Mouse (Mus musculus) brain, embryonic 14.5 days (tissue): Measurements from ENCODE around the gene Gbp8.
"Not testable (repeated sequence)": the region's sequence is repeated elsewhere in the genome, so short reads cannot be mapped to it uniquely, and the experiment has no call there.

Experiments
- CTCF ChIP-seq: fragments of 200-500 bp; IDR thresholded peaks from 2 replicates; pipeline ENCODE4 v1.5.1; 2012; ENCODE audit warnings: inconsistent platforms, mild to moderate bottlenecking, moderate library complexity, borderline replicate concordance; ENCODE audit not compliant: insufficient read depth, insufficient read length; ENCODE audit errors: extremely low read depth
- POLR2A ChIP-seq: fragments of 200-500 bp; IDR thresholded peaks from 2 replicates; pipeline ENCODE4 v1.6.1; 2012; ENCODE audit warnings: mild to moderate bottlenecking, inconsistent platforms, borderline replicate concordance; ENCODE audit not compliant: poor library complexity, insufficient read depth, insufficient read length, severe bottlenecking; ENCODE audit errors: extremely low read depth

- TF ChIP-seq POLR2A, CTCF: not testable (repeated sequence)
These were observed 85.7 kb downstream of the Gbp8 start for GRCm38 (mm10) chr5:105053471-105054169.
